Mouse (Mus musculus): Measurements from ENCODE around the gene Tac4.

The Tac4 gene

GRCm38 (mm10) chr11:95261178-95261751, at the start of gene Tac4:
Tac4 (plus strand) TSS chr11:95261529.
- no peak for DNase-seq (ENCODE audit: extremely low read depth, low read depth)

- DNase-seq (ENCODE audit: extremely low read depth, low read depth), result no peak
Measured at GRCm38 (mm10) chr11:95213607-95214006, 47.7 kb upstream of the Tac4 start.

- no peak for DNase-seq (ENCODE audit: extremely low read depth, low read depth)
Measured at GRCm38 (mm10) chr11:95214305-95214704, 47.0 kb upstream of the Tac4 start.

- DNase-seq (ENCODE audit: extremely low read depth, low read depth), result no peak
Measured at GRCm38 (mm10) chr11:95216193-95216592, 45.1 kb upstream of the Tac4 start.

GRCm38 (mm10) chr11:95219111-95219510, 42.2 kb upstream of the Tac4 start:
- no peak for DNase-seq (ENCODE audit: extremely low read depth, low read depth)

GRCm38 (mm10) chr11:95223473-95223872, 37.9 kb upstream of the Tac4 start:
- no peak for DNase-seq (ENCODE audit: extremely low read depth, low read depth)

- DNase-seq (ENCODE audit: extremely low read depth, low read depth), result no peak
Measured at GRCm38 (mm10) chr11:95224124-95224893, 37.0 kb upstream of the Tac4 start.

GRCm38 (mm10) chr11:95225448-95225847, 35.9 kb upstream of the Tac4 start:
- DNase-seq (ENCODE audit: extremely low read depth, low read depth), result no peak

GRCm38 (mm10) chr11:95227467-95227866, 33.9 kb upstream of the Tac4 start:
- no peak for DNase-seq (ENCODE audit: extremely low read depth, low read depth)

- DNase-seq (ENCODE audit: extremely low read depth, low read depth), result peak; percentile 12
Measured at GRCm38 (mm10) chr11:95231688-95232328, 29.5 kb upstream of the Tac4 start.

- DNase-seq (ENCODE audit: extremely low read depth, low read depth), result no peak
Measured at GRCm38 (mm10) chr11:95232329-95232696, 29.0 kb upstream of the Tac4 start.

- no peak for DNase-seq (ENCODE audit: extremely low read depth, low read depth)
Measured at GRCm38 (mm10) chr11:95238477-95238876, 22.9 kb upstream of the Tac4 start.

- DNase-seq (ENCODE audit: extremely low read depth, low read depth), result no peak
Measured at GRCm38 (mm10) chr11:95242653-95243052, 18.7 kb upstream of the Tac4 start.

GRCm38 (mm10) chr11:95245456-95245855, 15.9 kb upstream of the Tac4 start:
- no peak for DNase-seq (ENCODE audit: extremely low read depth, low read depth)

- DNase-seq (ENCODE audit: extremely low read depth, low read depth), result no peak
Measured at GRCm38 (mm10) chr11:95247065-95247464, 14.3 kb upstream of the Tac4 start.

- DNase-seq (ENCODE audit: extremely low read depth, low read depth), result no peak
Measured at GRCm38 (mm10) chr11:95250110-95250509, 11.2 kb upstream of the Tac4 start.

GRCm38 (mm10) chr11:95251295-95251694, 10.0 kb upstream of the Tac4 start:
- DNase-seq (ENCODE audit: extremely low read depth, low read depth), result no peak

GRCm38 (mm10) chr11:95252104-95252503, 9.2 kb upstream of the Tac4 start:
- DNase-seq (ENCODE audit: extremely low read depth, low read depth), result no peak

- DNase-seq (ENCODE audit: extremely low read depth, low read depth), result no peak
Measured at GRCm38 (mm10) chr11:95254165-95254564, 7.2 kb upstream of the Tac4 start.

- no peak for DNase-seq (ENCODE audit: extremely low read depth, low read depth)
Measured at GRCm38 (mm10) chr11:95255747-95256146, 5.6 kb upstream of the Tac4 start.

- DNase-seq (ENCODE audit: extremely low read depth, low read depth), result no peak
Measured at GRCm38 (mm10) chr11:95257930-95258329, 3.4 kb upstream of the Tac4 start.

GRCm38 (mm10) chr11:95258490-95258889, 2.8 kb upstream of the Tac4 start:
- peak; percentile 63 for DNase-seq (ENCODE audit: extremely low read depth, low read depth)
